Mouse (Mus musculus) kidney, adult 2 months (tissue): ENCODE measurements at regions not wholly inside any gene's neighbourhood (a gene's known extent, or its start where the extent isn't known, plus 50 kb on each side); places are given as distances from the start of the nearest gene placed in this dataset.

Experiments
- CTCF ChIP-seq: fragments of 200-500 bp; conservative IDR thresholded peaks from 2 replicates; pipeline ENCODE4 v1.5.1; 2011; ENCODE audit warnings: low read depth, mild to moderate bottlenecking, control low read depth, low read length, moderate library complexity, mixed read lengths; ENCODE audit not compliant: insufficient read depth, insufficient read length
- POLR2A ChIP-seq: fragments of 200-500 bp; IDR thresholded peaks from one replicate; pipeline ENCODE4 v1.6.1; 2011; ENCODE audit warnings: low read depth, low read length, control low read depth

GRCm38 (mm10) chr2:159401421-159402100, 607.0 kb downstream of the Dhx35 start:
- TF ChIP-seq CTCF (no peak), POLR2A (no peak)
